Mouse (Mus musculus) gastrocnemius, adult 8-10 months (tissue): ENCODE measurements at regions not wholly inside any gene's neighbourhood (a gene's known extent, or its start where the extent isn't known, plus 50 kb on each side); places are given as distances from the start of the nearest gene placed in this dataset.

Experiments used
- DNase-seq, 2 experiments: peaks; one replicate each; pipeline ENCODE4 v3.0.0; 2022; ENCODE audit warnings: low spot score in 2 of 2

- DNase-seq, result no peak
Observed at GRCm38 (mm10) chr16:93392024-93392675, 211.7 kb downstream of the Setd4 start.

GRCm38 (mm10) chr16:93387578-93388116, 216.2 kb downstream of the Setd4 start:
- no peak for DNase-seq

- DNase-seq, result no peak
Observed at GRCm38 (mm10) chr16:93384039-93384537, 219.8 kb downstream of the Setd4 start.

GRCm38 (mm10) chr16:93382945-93383344, 220.9 kb downstream of the Setd4 start:
- DNase-seq, result no peak

GRCm38 (mm10) chr16:93380717-93381671, 222.9 kb downstream of the Setd4 start:
- no peak for DNase-seq

GRCm38 (mm10) chr16:93380117-93380516, 223.7 kb downstream of the Setd4 start:
- DNase-seq, result no peak

GRCm38 (mm10) chr16:93379611-93380010, 224.3 kb downstream of the Setd4 start:
- no peak for DNase-seq

GRCm38 (mm10) chr16:93374669-93375068, 229.2 kb downstream of the Setd4 start:
- DNase-seq, result no peak

GRCm38 (mm10) chr16:93369766-93370146, 234.1 kb downstream of the Setd4 start:
- no peak for DNase-seq

- no peak for DNase-seq
Observed at GRCm38 (mm10) chr16:93368824-93369765, 234.8 kb downstream of the Setd4 start.

- no peak for DNase-seq
Observed at GRCm38 (mm10) chr16:93367995-93368394, 235.9 kb downstream of the Setd4 start.

GRCm38 (mm10) chr16:93367246-93367805, 236.5 kb downstream of the Setd4 start:
- no peak for DNase-seq

GRCm38 (mm10) chr16:93366383-93366941, 237.4 kb downstream of the Setd4 start:
- DNase-seq, result no peak

- DNase-seq, result no peak
Observed at GRCm38 (mm10) chr16:93365236-93365951, 238.5 kb downstream of the Setd4 start.

GRCm38 (mm10) chr16:93359772-93360171, 244.1 kb downstream of the Setd4 start:
- DNase-seq, result no peak

- DNase-seq, result no peak
Observed at GRCm38 (mm10) chr16:93358613-93359012, 245.2 kb downstream of the Setd4 start.

GRCm38 (mm10) chr16:93358166-93358565, 245.7 kb downstream of the Setd4 start:
- DNase-seq, result no peak

- DNase-seq, result no peak
Observed at GRCm38 (mm10) chr16:93355204-93355899, 248.5 kb downstream of the Setd4 start.

GRCm38 (mm10) chr16:93353971-93354370, 249.9 kb downstream of the Setd4 start:
- no peak for DNase-seq
